Mouse (Mus musculus) adrenal gland, adult 2 months (tissue): ENCODE measurements around the gene Rab43. TPM values are rescaled to one million over a fixed set of nuclear protein-coding genes. Genes with fewer than 3 reads are reported as not detected.

Experiments
- DNase-seq: peaks from one replicate; pipeline ENCODE4 v3.0.0; 2021
- polyA plus RNA-seq: library from polyadenylated mRNA; depleted of rRNA; stranded (reverse); fragments of >200 nt; gene quantifications from 2 replicates; pipeline ENCODE4 v1.2.3, GENCODE M21; 2012
- total RNA-seq, 2 experiments: library from RNA; stranded (reverse); gene quantifications; 2 replicates each; pipeline ENCODE4 v1.2.3; 2021

Rab43 gene
- total and polyA plus RNA-seq, 3 experiments, result 28.0 to 30.6 (median 28.2) TPM

DNA sequence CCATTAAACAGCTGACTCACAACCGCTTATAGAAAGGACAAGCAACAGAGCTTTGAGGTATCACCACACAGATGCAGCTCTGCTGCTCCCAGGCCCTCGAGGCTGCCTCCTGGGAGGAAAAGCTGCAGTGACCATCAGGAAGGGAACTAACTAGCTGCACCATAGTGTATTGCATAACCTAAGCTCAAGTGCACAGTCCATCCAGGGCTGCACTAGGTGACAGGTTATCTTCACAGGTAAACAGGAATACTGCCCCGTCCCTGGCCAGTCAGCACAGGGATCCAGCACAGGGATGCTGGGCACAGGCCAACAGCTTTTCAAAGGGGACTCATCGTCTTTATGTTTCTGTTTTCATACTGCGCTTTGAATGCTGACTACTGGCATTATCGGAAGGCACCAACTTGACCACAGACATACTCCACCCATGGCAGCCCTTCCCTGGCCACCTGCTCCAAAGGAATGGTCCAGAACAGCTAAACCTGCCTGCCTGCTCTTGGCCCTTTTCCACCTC lies 2.3 kb downstream of the Rab43 start:
- DNase-seq, result no peak

DNA sequence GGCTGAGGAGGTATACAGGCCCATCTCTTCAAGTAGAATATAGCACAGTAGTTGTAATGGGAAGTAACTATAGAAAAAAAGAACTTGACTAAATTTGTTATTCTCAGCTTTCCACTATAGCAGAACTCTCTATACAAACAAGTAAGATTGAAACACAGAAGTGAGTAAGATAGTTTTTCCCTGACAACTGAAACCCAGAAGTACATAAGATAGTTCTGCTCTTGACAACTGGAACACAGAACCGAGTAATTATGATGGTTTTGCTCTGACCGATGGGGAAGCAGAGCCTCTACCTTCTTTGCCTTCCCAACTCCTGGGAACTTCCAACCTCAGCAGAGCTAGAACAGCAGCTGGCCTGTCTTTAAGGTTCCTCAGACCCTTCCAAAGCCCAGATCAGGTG lies 2.8 kb downstream of the Rab43 start:
- DNase-seq, result no peak

DNA sequence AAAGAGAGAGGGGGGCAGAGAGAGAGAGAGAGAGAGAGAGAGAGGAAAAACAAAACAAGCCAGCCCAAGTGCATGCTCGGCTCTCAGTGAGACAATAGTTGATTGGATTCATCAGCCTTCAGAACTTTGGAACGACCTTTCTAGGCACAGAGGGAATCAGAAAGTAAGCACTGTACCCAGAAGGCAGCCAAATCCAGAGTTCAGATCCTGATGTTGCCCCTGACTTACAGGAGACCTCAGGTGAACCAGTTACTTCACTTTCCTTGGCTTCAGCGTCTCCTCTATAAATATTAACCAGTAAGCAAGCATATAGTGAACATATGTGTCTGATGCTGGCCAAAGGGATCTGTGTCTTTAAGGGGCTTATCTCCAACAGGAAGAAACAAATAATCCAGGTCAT lies 3.4 kb downstream of the Rab43 start:
- no peak for DNase-seq

DNA sequence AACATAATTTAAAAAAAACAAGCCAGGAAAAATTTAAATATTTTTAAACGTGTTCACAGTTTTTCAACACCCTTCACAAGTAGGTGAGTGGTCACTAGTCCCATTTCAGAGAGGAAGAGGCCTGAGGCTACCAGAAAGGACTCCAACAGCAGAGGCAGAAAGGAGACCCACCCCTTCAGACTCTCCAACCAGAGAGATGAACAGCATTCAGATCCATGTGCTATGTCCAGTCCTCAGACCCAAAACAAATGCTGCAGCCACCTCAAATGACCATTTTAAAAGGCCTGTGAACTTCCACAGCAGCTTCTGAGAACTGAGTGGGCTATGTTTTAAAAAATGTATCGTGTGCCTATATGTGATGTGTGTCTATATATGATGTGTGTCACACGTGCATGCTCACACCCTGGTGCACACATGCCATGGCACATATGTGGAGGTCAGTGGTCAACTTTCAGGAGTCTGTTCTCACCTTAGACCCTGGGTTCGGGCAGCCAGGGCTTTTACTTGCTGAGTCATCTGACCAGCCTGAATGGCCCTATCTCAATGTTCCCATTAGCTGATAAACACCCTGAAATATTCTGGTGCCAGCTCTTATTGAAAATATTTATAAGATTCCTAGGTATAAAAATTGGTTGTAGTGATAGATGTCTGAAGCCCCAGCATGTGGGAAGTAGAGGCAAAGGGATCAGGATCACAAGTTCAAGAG lies 4.1 kb downstream of the Rab43 start:
- no peak for DNase-seq

DNA sequence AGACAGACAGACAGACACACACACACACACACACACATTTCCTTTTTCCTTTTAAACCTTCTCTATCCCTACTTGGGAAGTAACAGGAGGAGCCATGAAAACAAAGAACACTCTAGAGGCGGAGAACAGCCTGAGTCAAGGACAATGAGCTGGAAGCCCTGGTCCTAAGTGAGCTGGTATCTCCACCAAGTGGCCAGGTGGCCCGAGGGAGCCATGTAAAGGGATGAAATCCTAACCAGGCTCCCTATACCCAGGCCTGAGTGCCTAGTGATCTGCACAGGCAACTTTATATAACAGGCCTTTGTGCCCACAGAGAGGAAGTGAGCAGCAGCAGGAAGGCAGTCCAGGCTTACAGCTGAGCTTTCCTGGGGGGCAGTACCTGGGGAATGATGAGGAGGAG lies 5.1 kb downstream of the Rab43 start:
- DNase-seq, result peak; percentile 38

DNA sequence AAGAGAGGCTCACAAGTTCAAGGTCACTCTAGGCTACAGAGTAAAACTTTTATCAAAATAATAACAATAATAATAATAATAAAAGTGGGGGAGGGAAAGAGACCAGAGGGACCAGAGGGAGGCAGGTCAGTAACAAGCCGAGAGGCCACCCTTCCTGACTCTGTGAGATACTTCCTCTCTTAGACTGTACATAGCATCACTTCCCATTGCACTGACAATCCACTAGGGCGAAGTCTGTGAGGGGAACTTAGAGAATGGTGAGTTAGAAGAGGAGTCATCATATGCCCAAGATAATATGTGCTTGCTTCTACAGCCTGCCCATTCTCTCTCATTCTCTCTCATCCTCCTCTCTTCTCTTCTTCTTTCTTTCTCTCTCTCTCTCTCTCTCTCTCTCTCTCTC lies 5.9 kb downstream of the Rab43 start:
- DNase-seq, result no peak

DNA sequence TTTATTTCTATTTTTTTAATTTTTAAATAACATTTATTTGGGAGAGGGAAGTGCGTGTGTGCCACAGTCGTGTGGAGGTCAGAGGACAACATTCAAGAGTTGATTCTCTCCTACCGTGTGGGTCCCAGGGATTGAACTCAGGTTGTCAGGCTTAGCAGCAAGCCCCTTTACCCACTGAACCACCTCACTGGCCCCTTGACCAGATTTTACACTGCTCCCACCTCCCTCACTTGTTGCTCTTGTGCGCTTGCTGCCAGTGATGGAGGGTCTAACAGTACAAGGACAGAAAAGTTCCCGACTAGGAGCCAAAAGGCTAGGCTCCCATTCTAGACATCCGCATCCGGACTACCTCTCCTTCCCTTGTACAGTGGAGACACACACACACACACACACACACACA lies 6.5 kb downstream of the Rab43 start:
- DNase-seq, result no peak

DNA sequence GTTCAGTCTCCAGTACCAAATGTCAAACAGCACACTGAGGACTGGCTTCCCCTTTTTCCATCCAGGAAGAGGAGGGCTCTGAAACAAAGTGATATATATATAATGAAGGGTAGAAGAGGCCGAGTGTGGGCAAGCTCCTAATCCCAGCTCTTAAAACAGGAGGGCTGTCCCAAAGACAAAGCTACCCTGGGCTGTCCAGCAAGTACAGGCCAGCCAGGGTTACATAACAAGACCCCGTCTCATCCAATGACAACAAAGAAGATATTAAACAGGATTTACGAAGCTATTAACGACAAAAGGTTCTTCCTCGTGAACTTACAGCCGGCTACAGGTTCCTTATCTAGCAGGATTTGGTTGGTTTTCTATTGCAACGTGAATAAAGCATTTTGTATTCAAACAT lies 7.1 kb downstream of the Rab43 start:
- DNase-seq, result no peak

DNA sequence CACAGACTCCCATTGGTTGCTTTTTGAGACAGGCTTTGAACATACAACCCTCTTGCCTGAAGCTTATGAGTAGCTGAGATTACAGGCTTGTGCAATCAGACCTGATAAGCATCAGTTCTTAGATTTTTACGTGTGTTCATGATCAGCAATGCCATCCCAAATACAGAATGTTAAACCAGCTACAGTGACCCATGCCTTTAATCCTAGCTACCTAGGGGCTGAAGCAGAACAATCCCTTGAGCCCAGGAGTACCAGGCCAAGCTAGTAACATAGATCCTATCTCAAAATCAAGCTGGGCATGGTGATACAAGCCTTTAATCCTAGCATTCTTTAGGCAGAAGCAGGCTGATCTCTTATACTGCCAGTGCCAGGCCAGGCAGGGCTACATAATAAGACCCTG lies 7.9 kb downstream of the Rab43 start:
- DNase-seq, result no peak

DNA sequence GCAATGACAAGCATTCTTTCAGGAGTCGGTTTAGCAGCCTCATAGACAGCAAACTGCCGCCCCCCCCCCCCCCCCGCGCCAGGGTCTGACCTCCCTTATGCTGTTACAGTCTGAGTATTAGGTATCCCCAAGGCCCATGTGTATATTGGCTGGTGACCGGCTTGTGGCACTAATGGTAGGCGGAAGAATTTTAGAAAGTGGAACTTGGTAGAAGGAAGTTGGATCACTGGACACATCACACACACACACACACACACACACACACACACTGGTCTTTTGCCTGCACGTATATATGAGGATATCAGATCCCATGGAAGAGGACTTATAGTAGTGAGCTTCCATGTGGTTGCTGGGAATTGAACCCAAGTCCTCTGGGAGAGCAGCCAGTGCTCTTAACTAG lies 9.5 kb downstream of the Rab43 start:
- DNase-seq, result no peak

DNA sequence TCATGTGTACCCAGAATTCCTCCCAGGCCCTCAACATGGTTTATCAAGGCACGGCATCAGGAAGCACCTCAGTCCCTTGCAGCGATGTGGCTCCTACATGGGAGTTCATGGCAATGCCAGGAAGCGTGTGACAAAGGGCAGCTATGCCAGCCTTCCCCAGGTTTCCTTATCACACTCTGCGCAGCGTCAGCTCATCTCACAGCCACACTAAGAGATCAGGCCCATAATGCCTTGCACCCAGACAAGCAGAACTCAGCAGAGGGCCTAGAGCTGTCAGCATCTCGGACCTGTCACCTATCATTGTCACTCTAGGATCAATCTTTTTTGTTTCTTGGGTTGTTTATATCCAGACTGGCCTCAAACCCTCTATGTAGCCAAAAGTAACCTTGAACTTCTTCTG lies 12.4 kb downstream of the Rab43 start:
- no peak for DNase-seq

DNA sequence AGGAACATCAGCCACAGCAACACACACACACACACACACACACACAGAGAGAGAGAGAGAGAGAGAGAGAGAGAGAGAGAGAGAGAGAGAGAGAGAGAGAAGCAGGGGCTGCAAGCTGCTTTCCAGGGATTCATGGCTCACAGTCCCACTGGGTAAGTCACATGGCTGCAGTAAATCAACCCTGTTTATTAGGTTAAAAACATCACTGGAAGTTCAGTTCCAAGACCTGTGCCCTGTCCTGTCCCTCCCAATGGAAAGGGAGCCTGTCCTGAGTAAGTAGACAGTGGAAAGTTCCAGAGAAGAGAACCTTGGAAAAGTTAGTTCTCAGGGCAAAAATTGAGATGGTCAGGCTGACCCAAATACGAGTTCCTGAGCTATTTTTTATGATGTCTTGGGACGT lies 14.6 kb downstream of the Rab43 start:
- DNase-seq, result no peak

DNA sequence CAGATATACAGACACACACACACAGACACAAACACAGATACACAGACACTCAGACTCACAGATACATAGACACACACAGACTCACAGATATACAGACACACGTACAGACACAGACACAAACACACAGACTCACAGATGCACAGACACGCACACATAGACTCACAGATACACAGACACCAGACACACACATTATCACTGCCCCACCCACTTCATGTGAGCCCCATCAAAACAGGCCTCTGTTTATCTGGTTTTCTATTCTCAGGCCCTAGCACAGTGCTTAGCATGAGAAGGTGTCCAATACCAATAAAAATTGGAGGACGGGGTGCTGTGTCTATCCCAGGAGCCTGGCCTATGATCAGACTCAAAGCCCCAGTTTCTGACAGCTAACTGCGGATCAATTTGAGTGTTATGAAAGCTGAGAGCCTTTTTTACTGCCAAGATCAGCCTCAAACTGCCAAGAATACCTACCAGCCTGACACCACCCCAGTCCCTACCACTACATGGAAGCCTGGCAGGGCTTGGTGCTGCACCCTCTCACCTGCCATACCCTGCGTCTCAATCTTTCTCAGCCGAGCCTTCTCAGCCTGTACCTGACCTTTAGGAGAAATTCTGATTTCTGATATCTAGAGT lies 15.6 kb downstream of the Rab43 start:
- DNase-seq, result no peak

DNA sequence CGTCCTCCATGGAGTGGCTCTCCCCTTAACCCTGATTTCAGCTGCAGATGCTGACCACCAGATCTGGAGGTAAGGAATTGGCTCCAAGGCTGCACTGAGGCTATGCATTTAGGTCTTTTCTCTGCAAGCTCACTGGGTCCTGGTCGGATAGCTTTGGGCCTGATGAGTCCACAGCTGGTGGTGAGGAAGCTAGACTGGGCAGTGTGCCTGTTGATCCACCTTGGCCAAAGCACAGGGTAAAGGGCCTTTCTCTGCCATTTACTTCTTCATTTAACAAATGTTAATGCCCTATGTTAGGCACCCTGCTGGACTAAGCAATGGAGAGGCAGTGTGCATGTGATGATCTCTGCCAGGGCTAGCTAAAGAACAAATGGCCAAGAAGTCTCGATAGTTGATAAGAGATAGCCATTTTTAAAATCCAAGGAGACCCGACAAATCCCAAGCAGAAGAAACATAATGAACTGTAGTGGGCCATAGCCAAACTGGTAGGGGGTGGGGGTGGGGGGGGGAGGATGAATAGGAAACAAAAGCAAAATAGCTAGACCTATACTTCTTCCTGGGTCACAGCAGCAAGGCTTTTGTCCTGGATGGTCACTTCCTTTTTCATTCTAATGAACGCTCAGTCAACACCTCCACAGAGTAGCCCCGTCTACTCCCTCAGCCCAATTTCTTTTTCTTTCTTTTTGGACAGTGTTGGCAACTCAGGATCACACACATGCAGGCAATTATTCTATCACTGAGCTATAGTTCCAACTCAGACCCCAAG lies 16.4 kb downstream of the Rab43 start:
- no peak for DNase-seq

DNA sequence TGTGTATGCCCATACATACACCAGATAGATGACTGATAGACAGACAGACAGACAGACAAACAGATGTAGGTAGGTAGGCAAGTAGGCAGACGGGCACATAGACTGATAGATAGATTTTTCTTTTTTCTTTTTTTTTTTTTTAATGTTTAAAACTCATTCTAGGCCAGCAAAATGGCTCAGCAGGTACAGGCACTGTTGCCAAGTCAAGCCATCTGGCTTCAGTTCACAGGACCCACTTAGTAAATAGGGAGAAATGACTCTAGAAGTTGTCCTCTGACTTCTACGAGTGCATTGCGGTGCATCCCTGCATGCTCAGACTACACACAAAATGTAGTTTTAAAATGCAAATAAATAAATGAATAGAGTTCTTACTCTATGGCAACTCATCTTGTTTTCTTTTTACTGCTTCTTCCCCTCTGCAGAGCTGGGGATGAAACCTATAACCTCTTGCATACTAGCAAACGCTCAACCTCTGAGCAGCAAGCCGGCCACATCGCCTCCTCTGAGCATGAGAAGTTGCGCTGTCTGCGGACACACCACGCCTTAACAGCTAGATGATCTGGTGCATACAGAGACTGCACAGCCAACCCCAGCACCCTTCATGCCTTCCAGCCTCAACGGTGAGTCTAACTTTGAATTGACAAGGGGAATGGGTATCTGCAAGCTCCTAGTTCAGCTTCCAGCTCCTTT lies 18.0 kb downstream of the Rab43 start:
- DNase-seq, result no peak

DNA sequence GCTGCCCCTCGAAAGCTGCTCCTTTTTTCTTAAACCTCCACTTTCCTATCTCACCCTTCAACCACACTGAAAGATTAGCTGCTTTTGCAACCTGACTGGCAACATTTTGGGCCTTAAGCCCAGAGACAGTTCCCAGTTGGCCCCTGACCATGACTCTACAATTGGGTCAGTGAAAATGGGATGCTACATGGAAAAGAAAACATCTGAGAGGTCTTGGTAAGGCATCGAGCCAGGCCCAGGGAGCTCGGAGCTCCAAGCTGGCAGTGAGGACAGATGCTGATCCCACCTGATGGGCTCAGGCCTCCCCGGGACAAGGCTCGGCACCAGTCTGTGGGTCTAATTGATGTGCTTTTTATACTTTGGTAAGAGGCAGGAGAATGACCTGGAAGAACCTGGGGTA lies 20.1 kb downstream of the Rab43 start:
- DNase-seq, result no peak

DNA sequence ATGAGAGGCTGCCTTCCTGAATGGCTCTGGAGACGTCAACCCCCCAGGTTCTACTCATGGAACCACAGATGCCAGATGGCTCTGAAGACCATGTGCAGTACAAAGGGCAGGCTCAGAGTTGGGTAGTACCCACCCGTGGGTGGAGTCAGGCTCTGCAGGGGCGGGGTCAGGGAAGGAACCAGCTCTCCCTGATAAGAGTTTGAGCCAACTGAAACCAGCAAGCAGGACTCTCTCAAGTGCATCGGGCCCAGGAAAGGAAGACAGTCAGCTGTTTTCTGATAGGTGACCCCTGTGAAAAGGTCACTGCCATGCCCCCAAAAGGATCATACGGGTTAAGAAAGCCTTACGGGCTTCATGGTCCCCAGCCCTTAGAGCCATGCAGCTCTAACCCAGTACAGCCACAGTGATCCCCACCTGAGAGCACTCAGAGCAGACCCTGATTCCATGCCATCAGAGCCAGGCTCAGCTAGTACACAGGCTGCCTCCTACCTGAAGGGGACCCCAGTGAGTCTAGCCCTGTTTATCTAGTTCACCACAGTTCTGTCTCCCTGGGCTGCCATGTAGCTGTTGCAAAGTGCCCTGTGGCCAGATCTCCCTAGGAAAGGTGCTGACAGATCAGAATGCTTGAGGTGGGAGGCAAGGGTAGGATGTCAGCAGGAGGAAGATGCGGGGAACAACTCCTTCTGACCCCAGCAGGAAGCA lies 21.0 kb downstream of the Rab43 start:
- DNase-seq, result no peak

DNA sequence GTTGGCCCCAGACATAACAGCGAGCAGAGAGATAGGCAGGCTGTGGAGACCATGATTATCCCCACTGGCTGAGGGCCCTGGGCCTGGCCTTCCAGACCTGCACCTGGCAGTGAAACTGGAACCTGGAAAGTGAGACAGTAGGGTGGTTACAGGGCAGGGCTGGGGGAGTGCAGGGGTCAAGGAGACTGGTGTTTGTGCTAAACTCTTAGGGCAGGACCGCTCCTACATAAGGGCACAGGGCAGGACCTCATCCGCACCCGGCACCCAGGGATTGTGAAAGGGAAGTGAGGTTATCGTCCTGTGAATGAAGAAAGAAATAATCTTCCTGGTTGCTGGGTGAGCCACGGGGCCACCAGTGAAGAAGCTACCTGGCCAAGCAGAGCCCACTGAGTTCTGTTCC lies 22.2 kb downstream of the Rab43 start:
- no peak for DNase-seq

DNA sequence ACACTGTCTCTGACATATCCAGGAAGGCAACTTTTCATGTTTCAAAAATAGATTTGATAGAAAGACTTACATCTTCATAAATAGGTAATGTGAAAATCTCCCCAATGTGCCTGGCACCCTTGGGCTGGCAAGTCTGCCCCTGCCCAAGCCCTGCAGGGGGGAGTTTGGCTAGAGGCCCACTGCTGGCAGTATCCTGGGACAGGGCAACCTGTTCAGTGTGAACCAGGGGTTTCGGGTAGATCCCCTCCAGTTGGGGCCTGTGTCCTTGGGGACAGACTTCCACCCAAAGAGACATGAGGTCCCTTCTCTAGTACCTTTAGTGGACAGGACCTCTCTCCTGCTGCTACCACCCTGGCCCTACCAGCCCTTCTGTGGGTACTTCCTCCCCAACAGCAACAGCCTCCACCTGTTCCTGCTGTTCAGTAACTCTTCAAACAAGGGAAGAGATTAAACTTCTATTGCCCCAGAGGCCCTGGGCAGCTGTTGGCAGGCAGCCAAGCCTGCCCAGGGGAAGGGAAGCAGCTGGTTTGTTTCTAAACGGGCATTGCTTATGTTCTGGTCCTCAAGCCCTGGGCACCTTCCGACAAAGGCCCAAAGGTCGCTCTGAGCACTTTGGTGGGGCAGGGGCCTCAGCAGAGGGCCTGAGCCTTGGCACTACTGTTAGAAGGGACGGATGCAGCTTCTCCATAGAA lies 22.9 kb downstream of the Rab43 start:
- peak; percentile 59 for DNase-seq

DNA sequence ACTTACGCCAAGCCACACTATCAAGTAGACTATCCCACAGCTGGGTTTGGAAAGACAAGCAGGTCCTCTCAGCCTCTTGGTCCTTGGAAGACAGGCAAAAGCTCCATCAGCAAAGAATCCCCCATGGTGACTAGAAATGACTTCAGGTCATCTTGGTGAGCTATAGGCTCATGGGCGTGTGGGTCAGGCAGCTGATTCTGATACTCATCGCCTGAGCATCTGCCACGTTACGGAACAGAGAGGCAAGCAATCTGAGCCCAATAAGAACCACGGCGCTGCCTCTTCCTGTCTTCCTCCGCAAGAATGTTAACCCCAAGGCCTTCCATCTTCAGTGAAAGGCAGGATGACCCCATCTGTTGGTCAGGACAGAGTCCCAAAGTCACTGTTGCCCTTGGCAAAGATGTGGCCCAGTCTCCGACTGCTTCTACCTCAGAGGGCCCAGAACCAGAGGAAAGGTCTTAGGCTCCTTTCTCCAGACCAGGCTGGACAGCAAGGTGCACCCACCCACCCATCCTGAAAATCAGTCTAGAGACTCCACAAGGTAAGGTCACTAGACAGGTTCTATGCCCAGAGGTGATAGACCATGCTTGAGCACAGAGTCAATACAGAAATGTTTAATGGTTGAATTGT lies 23.6 kb downstream of the Rab43 start:
- DNase-seq, result no peak
